Mouse (Mus musculus) right cerebral cortex, postnatal 36 days (tissue): Measurements from ENCODE around the gene Moap1.

Experiments
- DNase-seq, 2 experiments: peaks; one replicate each; pipeline ENCODE4 v3.0.0; 2022; ENCODE audit warnings: low spot score in 2 of 2, mixed read lengths in 1 of 2

Gene Moap1

DNA sequence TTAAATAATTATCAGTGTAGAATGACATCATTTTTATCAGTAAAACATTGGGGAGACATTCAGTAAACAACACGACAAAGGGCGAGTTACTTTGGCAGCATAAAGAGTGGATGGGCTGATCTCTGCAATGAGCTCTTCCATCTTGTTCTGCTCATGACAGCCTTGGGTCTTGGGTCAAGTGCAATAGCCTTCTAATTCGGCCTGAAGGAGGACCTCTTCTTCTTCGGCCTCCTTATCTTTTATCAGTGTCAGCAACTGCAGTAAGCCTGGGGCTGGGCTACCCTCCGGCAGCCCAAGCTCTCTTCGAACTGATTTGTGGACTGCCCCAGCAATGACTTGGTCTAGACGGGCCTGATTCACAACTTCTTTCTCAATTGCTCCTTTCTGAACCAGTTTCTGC, 1.4 kb downstream of the Moap1 start:
- DNase-seq = no peak

DNA sequence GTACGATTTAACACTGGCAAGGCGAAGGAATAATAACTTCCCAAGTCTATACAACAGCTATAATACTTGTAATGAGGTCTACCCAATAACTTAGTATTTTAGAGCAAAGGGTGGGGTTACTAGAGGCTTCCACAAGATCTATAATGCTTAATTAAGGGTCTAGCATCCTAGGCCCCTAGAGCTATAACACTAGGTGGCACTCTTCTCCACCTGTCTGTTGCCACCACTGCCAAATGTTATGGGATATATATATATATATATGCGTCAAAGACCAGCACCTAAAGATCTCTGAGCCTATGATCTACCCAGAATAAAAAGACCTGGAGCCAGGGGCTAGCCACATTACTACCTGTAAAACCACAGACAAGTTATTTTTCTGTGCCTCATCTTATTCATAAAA, 3.2 kb downstream of the Moap1 start:
- no peak for DNase-seq

DNA sequence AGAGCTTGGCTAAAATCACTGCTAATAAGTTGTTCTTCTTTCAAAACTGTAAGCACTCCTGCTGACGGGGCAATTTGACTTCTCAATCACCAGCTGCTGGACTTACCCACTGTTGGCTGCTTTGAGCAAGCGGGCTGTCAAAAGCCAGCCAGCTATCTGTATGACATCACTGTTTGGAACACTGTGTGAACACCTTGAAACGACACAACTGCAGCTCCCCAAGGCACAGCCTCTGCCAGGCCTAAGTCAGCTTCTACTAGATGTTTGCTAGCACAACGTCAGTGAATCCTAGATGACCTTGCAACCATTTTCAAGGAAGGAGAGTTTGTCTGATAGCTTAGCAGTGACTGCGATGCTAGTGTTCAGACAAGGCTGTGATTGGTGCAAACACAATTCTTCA, 4.4 kb downstream of the Moap1 start:
- no peak for DNase-seq

DNA sequence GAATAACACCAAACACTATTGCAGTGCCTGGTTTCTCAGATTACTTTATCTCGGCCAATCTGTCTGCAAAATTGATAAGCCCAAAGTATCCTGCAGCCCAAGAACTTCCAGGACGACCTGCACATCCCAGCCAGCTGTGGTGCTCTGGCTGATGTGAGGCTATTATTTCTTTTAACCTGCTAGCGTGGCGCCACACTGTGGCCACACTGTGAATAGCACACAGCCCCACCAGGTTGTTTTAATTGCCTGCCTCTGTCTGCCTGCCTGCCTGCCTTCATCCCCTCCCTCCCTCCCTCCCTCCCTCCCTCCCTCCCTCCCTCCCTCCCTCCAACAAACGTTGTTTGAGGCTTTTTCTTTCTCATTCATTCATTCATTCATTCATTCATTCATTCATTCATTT, 10.1 kb downstream of the Moap1 start:
- DNase-seq = no peak

DNA sequence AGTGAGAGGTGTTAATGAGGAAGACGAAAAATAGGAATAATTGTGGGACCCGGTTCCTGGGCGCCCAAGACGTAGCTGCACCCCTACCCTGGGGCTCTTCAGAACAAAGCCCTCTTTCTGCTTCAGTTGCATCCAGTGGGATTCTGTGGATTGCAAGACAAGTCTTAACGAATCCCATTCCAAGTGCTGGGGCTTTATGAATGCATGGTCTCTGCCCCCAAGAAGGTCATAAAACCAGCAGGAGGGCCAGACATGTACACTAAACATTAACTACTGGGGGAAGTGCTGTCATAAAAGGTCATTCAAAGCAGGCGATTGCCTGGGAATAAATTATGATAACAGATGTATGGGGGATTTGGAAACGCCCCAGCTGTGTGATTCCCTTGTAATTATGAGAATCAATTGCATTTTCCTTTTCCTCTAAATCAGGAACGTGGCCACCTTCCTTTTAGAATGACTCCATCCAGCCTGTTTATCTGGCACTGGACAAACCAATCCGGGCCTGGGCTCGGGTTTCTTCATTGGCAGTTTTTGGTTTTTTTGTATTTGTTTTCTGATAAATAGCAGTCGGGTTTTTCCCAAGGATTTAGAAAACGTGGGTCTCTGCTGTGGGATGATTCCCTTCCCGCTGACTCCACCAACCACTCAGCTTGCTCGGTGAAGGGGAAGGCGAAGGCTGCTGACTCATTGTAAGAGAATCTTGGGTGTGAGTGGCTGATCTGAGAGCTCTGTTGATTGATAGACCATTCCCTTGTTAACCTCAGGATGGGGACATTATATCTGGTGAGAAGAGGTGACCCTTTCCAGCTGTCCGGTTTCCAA, 12.5 kb downstream of the Moap1 start:
- no peak for DNase-seq

DNA sequence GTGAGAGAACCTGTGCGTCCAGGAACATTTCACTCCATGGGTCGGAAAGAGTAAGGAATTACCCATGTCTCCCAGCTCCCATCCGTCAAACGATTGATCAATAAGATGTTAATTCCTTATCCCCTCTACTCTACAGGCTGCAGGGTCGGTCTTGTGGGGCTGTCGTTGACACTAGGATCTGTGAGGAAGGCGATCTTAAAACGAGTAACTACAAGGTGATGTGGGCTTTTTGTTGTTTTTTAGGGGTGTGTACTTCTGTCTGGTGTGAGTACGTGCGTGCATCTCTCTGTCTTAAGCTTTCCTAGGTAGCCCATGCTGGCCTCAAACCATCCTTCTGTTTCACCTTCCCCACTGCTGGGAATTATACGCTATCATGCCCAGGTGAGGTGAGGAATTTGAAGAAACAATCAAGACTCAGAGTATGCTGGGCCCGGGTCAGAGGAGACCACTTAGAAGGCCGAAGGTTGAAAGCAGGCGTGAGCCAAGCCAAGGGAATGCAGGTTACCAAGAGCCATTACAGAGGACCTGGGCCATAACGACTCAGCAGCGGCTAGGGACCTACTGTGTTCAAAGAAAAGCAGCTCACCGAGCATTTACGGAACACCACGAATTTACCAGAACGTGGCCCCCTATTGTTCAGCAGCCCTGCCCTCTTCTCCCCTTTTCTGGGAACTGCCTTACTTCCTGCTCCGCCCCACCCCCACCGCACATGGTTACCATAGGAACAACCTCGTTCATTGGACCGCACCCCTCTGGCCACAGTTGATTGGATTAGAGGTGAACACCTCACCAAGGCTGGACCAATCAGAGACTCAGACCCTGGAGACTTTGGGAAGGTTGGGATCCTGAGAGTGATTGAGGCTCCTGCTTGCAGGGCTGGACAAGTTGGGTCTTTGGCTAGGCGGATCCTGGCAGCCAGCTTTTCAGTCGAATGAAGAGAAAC, 13.3 kb downstream of the Moap1 start:
- peak; percentile 65 to 74 for DNase-seq

DNA sequence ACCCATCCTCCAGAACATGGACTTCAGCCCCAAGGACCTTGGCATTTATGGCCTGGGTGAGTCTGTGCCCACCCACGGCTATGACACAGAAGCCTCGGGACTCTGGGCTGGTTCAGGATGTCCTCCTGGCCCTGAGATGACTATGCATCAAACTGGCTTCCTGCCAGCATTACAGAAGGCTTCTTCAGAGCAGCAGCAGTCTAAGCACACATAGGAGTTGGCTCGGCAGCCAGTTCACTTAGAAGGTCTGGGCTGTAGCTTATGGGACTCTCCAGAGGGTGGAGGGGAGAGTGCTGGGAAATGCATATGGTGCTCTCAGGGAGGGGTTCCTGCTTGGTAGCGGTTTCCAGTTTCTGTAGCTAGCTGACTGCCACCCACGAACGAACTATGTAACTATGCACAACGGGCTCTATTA, 17.7 kb downstream of the Moap1 start:
- DNase-seq = no peak

DNA sequence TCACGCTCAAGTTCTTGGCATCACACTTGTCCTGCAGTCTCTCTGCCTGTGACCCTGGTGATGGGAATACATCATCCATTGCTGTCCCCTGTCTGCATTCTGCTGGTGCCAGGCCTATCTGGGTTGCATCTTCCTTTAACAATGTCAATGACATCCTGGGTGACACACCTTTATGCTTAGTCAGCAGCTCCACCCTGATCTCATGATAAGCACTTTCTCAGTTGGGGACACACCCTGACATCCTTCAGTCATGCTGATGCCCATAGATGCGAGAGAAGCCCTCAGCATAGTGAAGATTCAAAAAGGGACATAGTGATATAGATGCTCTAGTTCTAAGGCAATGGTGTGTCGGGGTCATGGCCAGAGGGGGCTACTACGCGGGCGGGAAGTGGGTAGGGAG, 18.3 kb downstream of the Moap1 start:
- DNase-seq = no peak

DNA sequence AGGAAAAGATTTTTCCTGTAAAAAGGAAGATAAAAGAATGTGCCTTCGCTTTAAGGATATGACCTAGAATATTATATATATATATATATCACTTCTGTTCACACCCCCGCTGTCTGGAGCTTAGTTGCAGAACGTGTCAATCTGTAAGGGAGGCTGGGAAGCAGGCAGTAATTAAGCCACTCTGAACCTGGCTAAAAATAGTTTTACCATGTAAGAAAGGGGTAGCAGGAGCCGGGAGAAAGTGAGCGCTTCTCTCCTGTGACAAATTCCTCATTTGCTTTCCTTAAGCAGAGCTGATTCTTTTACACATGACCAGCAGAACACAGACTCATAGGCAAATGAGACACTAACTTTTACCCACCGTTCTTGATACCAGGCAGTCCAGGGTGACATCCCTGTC, 19.6 kb downstream of the Moap1 start:
- peak in 1 of 2 experiments; percentile 69 for DNase-seq

DNA sequence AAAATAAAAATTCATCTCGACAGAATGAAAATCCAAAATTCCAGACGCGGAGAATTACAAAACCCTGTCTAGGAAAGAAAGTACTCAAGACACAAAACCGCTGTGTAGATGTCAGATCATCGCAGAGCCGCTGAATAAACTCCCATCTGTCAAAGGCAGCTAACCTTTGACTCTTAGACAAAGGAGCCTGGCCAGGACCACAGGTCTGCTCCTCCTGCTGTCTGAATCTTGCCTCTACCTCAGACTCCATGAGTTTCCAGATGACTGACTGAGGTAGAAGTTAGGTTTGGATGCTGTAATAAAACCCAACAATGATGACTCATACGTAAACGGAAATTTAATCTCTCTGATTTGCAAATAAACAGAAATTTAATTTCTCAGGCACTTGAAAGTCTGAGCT, 20.5 kb downstream of the Moap1 start:
- no peak for DNase-seq

DNA sequence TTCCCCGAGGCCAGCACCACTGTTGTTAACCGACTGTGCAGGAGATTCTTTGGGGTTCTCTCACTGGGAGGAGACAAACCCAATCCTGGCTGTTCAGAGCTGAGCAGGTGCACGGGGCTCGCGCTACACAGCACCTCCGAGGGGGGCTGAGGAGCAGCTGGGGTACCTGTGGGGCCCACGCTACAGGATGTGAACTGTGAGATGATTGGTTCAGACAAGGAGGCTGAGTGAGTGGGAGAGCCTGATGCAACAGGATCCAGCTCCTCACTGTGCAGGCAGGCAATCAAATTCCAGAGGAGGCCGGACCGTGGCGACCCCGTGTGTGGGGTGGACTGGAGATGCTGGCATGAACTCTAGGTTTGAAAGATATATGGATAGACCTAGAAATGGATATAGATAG, 21.0 kb downstream of the Moap1 start:
- DNase-seq = no peak

DNA sequence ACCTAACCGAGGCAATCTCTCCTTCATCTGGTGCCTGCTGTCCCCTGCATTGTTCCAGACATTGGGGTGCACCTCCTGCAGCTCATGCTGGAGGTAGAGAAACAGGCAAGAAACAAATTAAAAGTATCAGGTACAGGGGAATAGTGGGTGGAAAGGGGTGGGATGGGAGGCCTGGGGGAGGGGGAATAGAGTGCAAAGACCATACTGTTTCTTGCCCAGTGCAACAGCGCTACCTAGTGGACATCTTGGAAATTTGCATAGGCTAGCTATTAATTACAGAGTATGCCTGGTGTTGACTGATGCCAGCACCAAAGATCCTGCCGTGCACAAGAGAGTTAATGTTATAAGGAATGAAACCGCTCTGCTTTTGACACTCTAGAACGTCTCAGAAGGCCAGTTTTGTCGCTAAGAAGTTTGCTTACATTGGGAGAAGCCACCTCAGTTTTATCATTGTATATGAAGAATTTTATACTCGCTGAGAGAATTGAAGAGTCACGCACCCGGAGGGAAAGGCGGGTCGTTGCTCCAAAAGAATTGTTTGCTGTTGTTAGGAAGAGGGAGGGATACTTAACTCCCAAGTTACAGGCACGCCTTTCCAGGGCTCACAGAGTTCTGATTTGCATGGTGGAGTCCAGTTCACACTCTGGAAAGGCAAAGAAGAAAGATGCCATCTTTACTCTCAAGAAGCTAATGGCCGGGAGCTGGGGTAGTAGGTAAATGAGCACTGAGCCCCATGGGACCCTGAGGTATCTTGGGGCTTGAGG, 23.7 kb downstream of the Moap1 start:
- no peak for DNase-seq

DNA sequence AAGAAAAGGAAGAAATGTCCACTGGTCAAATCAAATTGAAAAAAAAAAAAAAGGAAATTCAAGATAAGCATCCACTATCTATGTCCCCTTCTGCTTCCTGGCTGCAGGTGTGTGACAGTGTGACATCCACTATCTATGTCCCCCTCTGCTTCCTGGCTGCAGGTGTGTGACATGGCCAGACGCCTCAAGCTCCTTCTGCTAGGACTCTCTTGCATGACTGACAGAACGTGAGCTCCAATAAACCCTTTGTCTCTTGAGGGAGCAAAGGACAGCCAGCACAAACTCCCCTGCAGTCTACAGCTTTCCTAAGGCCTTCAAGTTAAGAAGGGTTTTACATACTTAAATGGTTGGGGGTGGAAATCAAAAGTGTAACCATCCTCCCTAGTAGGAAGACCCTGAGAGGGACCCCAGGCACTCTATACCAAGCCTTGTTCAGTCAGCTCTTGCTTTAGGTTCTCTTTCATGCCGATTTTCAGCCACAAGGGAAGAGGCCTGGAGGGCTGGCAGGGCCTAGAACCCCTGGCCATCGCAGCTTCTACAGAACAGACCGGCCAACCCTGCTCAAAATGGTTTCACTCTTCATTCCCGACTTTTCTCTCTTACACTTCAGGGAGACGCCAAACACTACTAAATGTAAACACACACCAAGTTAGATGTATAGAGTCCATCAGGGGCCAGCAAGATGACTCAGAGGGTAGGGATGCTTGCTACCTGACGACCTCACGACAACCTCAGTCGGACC, 28.6 kb downstream of the Moap1 start:
- no peak for DNase-seq

DNA sequence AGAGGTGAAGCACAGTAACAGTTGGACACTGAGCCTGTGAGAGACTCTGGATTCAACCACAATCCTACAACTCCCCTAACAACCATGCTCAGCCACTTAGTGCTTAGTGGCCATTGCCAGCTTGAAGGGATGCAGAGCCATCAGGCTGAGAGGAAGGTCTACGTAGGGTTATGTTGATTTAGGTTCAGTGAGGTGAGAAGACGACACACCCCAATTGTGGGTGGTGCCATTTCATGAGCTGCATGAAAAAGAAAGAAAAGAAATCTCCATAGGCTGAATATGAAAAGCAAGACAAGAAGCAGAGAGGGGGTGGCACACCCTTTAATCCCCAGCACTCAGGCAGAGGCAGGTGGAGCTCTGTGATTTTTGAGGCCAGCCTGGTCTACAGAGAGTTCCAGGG, 29.3 kb downstream of the Moap1 start:
- DNase-seq = no peak

DNA sequence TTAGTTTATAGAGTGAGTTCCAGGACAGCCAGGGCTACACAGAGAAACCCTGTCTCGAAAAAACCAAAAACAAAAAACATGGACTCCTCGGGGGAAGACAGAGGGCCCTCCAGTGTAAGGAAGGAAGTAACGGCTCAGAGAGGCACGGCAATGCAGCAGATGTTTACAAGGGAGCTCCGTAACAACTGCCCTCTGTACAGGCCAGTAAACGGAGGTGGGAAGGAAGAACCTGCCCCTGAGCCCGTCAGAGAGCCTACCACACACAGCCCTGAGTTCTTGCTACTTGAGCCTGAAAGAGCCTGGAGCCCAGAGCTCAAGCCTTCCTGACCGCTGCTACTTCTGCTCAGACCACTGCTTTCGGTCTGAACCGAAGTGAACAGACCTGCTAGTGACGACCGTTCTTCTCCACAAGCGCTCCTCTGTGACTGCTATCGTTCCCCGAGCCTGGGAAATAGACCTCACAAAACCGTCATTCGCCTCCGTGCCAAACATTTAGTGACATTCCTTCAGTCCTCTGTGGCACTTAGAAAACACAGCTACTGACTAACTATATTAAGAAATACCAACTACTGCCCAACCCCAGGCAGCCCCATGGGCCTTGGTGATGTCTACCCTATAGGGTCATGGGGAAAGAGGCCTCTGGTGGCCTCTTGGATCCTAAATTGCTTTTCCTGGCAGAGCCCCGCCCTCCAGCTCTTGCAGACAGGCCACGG, 30.2 kb downstream of the Moap1 start:
- no peak for DNase-seq

DNA sequence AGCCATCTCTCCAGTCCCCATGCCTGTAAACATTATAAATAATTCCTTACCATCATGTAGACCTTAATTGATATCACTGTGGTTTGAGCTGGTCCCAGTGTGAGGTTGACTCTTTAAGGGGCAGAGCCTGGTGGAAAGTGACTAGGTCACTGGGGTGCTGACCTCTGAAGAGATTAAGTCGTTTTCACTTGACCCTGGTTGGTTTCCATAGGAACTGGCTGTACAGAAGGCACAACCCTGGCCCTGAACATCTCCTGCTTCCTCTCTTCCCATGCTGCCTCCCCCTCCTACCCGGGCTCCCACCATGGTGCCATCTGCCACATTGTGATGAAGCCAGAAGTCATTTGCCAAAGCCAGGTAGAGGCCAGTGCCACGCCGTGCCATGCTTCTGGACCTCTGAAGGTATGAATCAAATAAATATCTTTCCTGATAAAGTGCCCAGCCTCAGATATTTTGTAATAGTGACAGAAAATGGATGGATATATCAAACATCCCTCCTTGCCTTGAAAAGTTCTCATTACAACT, 32.5 kb downstream of the Moap1 start:
- no peak for DNase-seq

DNA sequence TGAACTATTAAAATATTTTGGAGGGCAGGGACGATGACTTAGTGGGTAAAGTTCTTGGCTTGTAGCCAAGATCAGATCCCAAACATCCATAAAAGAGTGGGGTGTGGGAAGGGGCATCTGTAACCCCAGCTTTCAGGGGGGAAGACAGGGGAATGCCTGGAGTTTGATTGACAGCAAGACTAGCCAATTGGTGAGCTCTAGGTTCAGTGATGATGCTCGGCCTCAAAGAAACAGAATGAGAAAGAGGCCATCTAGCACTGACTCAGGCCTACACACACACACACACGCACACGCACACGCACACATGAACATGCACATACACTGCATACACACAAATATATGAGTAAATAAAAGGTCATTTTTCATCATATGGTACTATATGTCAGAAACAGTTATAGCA, 33.6 kb downstream of the Moap1 start:
- DNase-seq = no peak

DNA sequence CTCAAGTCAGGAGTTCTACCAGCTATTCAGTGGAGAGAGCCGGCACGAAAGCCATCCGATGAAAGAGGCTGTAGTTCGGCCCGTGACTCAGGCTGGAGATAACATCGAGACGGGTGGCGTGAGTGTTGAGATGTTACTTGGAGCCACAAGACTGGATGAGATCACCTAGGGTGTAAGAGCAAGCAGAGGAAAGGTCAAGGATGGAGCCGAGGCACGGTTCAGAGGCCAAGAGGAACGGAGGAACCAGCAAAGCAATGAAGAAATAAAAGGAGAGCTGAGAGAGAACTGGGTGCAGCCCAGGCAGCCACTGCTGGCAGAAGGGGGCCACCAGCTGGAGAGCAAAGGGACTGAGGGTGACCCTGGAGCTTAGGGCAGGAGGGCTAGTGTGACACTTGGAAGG, 35.2 kb downstream of the Moap1 start:
- DNase-seq = no peak

DNA sequence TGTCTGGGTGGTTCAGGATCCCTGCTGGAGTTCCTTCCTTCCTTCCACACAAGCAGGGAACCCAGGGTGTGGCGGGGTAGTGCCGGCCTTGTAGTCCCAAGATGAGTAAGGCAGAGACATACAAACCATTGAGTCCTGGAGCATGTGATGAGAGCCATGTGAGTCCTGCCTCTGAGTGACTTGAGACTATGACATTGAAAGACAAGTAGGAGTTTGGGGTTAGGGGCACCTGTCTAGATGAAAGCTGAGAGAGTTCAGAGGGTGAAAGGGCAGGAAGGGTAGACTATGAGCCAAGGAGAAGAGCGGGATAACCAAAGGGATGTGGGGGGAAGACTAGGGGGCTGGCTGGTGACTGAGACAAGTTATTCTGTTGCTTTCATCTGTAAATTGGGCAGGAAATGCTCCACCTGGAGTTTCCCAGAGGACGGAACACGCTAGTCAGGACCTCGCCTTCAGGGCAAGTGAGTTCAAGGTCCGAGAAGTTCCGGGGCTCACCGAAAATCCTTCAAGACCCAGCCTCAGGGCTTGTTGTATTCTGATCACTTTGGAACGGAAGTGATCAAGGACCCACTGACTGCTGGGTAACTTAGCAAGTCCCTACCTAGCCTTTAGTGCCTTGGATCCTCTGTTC, 36.5 kb downstream of the Moap1 start:
- DNase-seq = no peak
